Mouse (Mus musculus) layer of hippocampus, postnatal 25 days (tissue): ENCODE results near the gene Mrtfb. TPM values are rescaled to one million over a fixed set of nuclear protein-coding genes. Genes with fewer than 3 reads are reported as not detected.

Experiments used
- DNase-seq, 2 experiments: peaks; one replicate each; pipeline ENCODE4 v3.0.0; 2022; ENCODE audit warnings: mixed read lengths in 2 of 2, low spot score in 1 of 2; ENCODE audit errors: extremely low spot score in 1 of 2
- total RNA-seq, 2 experiments: library from RNA; stranded (reverse); gene quantifications; 2 replicates each; pipeline ENCODE4 v1.2.3; 2021

Gene Mrtfb
- total RNA-seq: 100 to 1,000 TPM; 149 to 161 TPM

- DNase-seq: peak; percentile 86 to 89
These were observed at the start of gene Mrtfb for GRCm38 (mm10) chr16:13255855-13256635. TSS of gene Mrtfb (plus strand) at chr16:13256481.

- DNase-seq: no peak
These were observed 48.6 kb upstream of the Mrtfb start for GRCm38 (mm10) chr16:13207649-13208048.

- DNase-seq: no peak
These were observed 48.2 kb upstream of the Mrtfb start for GRCm38 (mm10) chr16:13208087-13208486.

DNA sequence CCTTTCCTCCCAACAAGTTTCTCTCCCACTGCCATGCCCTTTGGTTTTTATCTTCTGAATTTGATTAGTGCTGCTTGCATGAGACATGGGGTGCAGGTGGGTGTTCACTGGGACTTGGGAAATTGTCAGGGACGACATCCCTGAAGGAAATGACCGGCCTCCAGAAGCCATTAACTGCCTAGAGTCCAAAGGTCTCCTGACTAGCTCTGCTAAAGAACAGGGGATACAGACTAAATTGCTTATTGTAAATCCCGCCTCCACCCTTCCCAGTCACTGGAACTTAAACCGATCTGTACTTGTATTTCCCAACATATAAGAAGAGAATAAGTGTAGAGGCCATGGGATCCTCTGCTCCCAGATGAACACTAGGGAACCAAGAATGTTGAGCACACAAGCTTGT, 43.5 kb upstream of the Mrtfb start:
- DNase-seq: no peak

DNA sequence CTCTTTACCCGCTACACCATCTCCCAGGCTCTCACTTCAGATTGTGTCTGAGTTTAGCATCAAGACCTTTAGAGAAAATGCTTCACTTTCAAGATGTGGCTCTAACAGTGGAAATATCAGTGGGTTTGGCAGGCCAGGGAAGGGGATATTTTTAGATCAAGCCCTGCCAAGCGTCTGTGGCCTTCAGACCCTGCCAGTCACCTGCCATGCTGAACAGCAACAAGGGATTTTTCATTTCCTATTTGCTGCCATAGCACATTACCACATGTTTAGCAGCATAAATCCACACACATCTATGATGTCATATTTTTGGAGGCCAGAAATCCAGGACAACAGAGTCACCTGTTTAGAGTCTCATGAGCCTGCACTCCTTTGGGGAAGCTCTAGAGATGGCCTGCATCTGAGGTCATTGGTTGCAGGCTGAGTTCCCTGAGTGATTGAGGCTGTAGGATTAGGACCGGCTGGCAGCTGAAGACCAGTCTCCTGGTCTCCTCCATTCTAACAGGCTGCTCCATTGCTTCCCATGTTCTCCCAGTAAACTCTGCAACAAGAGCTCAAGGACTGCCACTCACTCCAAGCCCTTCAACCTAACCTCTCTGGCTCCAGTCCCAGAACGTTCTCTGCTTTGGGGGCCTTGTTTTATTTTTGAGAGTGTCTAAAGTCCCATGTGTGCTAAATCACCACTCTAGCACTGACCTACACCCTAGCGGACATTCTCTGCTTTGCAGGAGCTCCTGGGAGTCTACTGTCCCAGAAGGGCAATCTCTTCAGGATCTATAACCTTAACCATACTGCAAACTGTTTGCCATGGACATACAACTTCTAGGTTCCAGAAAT, 39.9 kb upstream of the Mrtfb start:
- no peak for DNase-seq

- DNase-seq: no peak
These were observed 38.3 kb upstream of the Mrtfb start for GRCm38 (mm10) chr16:13217951-13218350.

- no peak for DNase-seq
These were observed 34.8 kb upstream of the Mrtfb start for GRCm38 (mm10) chr16:13221475-13221874.

- DNase-seq: no peak
These were observed 24.2 kb upstream of the Mrtfb start for GRCm38 (mm10) chr16:13232043-13232442.

- no peak for DNase-seq
These were observed 23.1 kb upstream of the Mrtfb start for GRCm38 (mm10) chr16:13232912-13233802.

DNA sequence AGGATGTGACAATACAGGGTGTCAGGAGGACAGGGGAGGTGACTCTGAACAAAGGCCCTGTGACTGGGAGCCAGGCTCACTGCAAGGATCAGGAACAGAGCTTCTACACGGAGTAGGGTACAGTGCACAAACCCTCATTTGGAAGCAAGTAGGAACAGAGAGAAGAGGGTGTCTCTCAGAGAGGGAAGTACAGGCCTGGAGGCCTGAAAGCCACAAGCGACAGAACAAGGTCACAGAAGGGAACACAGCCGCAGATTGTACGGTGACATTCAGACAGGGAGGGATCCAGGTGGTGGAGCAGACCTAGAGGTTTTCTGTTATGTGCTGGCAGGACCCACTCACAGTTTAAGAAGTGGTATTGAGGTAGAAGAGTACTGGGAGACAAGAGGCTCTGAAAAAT, 17.2 kb upstream of the Mrtfb start:
- DNase-seq: no peak

DNA sequence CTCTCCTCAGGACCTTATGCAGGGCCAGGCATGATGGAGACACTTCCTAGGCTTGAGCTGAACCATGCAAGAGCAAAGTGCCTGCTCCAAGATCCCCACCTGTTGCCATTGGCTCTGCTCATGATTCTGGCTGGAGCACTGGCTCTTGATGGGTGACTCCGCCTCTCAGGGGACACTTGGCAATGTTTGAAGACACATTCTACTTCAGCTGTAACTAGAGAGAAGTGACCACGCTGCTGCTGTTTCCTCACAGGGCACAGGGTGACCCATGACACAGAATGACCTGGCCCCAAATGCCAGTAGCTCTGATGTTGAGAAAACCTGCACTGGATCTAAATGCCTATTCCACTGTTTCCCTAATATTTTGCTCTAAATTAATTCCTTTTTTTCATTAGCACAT, 16.7 kb upstream of the Mrtfb start:
- DNase-seq: no peak

- no peak for DNase-seq
These were observed 16.0 kb upstream of the Mrtfb start for GRCm38 (mm10) chr16:13240326-13240725.

GRCm38 (mm10) chr16:13245658-13246057, 10.6 kb upstream of the Mrtfb start:
- DNase-seq: no peak

GRCm38 (mm10) chr16:13246855-13247254, 9.4 kb upstream of the Mrtfb start:
- DNase-seq: no peak

DNA sequence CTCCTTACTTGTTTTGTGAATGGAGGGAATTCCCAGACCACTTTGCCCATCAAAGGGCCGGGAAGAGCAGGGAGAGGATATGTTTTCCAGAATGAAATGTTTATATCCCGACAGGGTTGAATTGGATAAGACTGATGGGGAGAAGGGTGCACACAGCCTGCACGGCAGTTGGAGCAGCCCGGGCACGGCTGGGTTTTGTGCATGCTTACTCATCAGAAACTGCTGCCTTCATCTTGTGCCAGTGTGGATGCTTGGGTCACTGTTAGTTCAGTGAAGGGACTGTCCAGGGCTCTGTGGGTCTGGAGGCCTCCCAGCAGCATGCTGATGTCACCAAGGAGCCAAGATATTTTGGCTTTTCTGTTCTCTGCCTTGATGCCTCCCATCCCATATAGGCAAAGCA, 6.2 kb upstream of the Mrtfb start:
- DNase-seq: no peak

- peak in 1 of 2 experiments; percentile 22 for DNase-seq
These were observed 616 bp downstream of the Mrtfb start for GRCm38 (mm10) chr16:13256667-13257527.

DNA sequence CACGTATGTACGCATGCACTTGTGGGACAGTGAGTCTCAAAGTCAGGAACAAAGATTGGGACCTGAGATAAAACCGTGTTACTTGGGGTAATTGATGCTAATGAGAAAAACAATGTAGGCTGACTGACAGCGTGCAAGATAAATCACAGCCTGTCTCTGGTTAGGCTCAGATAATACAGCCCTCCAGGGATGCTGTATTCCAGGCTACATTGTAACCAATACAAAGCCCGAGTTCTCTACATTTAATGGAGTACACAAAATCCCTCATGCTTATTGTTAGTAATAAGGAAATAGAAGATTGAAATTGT, 1.2 kb downstream of the Mrtfb start:
- DNase-seq: no peak

DNA sequence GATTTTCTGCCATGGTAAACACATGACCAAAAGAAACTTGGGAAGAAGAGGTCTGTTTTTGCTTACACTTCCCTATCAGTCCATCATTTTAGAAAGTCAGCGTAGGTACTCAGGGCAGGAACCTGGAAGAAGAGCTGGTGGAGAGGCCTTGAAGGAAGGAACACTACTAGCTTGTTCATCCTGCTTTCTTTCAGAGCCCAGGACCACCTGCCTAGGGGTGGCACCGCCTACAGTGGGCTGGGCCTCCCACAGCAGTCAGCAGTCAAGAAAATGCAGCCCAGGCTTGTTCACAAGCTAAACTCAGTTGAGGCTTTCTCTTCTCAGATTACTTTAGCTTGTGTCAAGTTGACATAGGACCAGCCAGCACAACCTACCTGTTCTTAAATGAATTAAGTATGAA, 2.7 kb downstream of the Mrtfb start:
- DNase-seq: no peak

GRCm38 (mm10) chr16:13266312-13266711, 10.0 kb downstream of the Mrtfb start:
- DNase-seq: no peak

GRCm38 (mm10) chr16:13267350-13267904, 11.1 kb downstream of the Mrtfb start:
- DNase-seq: no peak
